Mouse (Mus musculus) bone marrow, adult 2 months (tissue): ENCODE results near the gene Nipsnap2. TPM values are rescaled to one million over a fixed set of nuclear protein-coding genes. Genes with fewer than 3 reads are reported as not detected.
"Not testable (repeated sequence)": the region's sequence is repeated elsewhere in the genome, so short reads cannot be mapped to it uniquely, and the experiment has no call there.

Source experiments
- H3K27ac ChIP-seq: fragments of 200-500 bp; 2 replicates; pipeline ENCODE4 v1.5.1; 2012; ENCODE audit warnings: low read depth, mild to moderate bottlenecking, control low read depth, inconsistent platforms, low read length; ENCODE audit not compliant: control insufficient read depth, poor library complexity, insufficient read depth
- H3K4me1 ChIP-seq: fragments of 200-500 bp; 2 replicates; pipeline ENCODE4 v1.6.1; 2011; ENCODE audit warnings: low read length; ENCODE audit not compliant: control insufficient read depth, insufficient read depth
- H3K4me3 ChIP-seq: fragments of 200-500 bp; replicated peaks from 2 replicates; pipeline ENCODE3; 2011; ENCODE audit warnings: mild to moderate bottlenecking, low read depth, low read length, control low read depth; ENCODE audit not compliant: control insufficient read depth
- CTCF ChIP-seq: fragments of 200-500 bp; IDR thresholded peaks from 2 replicates; pipeline ENCODE4 v1.5.1; 2011; ENCODE audit warnings: low read length, control low read depth; ENCODE audit not compliant: control insufficient read depth, insufficient read depth
- POLR2A ChIP-seq: fragments of 200-500 bp; IDR thresholded peaks from 2 replicates; pipeline ENCODE4 v1.6.1; 2011; ENCODE audit warnings: low read depth, mild to moderate bottlenecking, control low read depth, low read length, borderline replicate concordance; ENCODE audit not compliant: control insufficient read depth
- WGBS: fragments of 180-500 bp; shearing (Covaris S2); methylation state at CpG from one replicate; pipeline ENCODE4 v1.1.7; 2018; 5-methylcytosine and 5-hydroxymethylcytosine counted together
- polyA plus RNA-seq: library from polyadenylated mRNA; stranded (reverse); fragments of >200 nt; gene quantifications from 2 replicates; pipeline ENCODE4 v1.2.4, GENCODE M21; 2011; ENCODE audit warnings: low replicate concordance; ENCODE audit not compliant: missing spikeins, insufficient read depth, insufficient read length

Gene Nipsnap2
- polyA plus RNA-seq, 1 experiment, result 24.9 TPM

- Histone ChIP-seq H3K4me1 (no peaks in the 10 kb centered on the region; the same call in 1 of the 2 replicates), H3K27ac (peak within 1 kb of the TSS; percentile 98), H3K4me3 (peak within 1 kb of the TSS; percentile 95)
- TF ChIP-seq POLR2A, result peak; percentile 49; the same call in 1 of the 2 replicates
- TF ChIP-seq CTCF, result no peak
- WGBS, result under 1% methylated on average over 73 of the region's 73 CpGs
Observed at GRCm38 (mm10) chr5:129786818-129787790, 62.2 kb downstream of the Nipsnap2 start, which contains the start of gene Psph. Psph (minus strand) TSS chr5:129787449.

DNA sequence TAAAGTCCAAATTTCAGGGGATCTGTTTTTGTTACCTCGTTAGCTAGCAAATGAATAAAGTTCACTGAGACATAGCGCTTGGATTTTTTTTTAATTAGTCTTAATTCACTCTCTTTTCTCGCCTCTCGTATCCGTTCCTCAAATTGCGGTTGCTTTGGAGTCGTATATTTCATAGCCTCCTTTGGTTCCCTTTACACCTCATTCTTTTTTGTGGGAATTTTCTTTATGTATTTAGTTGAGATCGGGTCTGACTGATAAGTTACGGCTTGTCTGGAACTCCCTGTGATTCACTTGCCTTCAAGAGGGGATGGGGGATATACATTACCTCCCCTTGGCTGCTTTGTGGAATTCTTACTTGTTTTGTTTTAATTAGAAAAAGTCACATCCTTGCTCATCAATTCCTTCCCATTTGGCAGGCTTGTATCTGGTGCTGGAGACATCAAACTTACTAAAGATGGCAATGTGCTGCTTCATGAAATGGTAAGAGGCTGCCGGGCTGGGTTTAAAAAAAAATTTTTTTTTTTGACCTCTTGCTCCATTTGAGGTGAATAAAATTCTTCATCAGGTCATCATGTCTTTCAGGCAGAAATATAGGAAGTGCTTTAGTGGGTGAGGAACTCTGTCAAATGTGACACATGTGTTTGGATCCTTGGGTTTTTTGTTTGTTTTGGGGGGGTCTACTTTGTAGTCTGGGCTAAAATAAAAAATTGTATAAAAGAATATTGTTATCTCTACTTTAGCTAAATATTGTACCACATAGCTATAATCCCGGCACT, 63.1 kb downstream of the Nipsnap2 start:
- WGBS, result 8% methylated on average over 11 of the region's 11 CpGs
- H3K27ac ChIP-seq, result peak overlapping the region; percentile 98
- H3K4me3 ChIP-seq, result peak overlapping the region; percentile 95
- no peaks in the 10 kb centered on the region; the same call in 1 of the 2 replicates for H3K4me1 ChIP-seq
- TF ChIP-seq CTCF, result no peak
- no peak for TF ChIP-seq POLR2A

- not testable (repeated sequence) for H3K4me3 ChIP-seq, H3K4me1 ChIP-seq, H3K27ac ChIP-seq
- 93% methylated on average over 8 of the region's 8 CpGs for WGBS
Observed at GRCm38 (mm10) chr5:129790591-129790990, 65.7 kb downstream of the Nipsnap2 start.

Other genes with a start within 250 kb of the Nipsnap2 start
- 61.2 and 111 TPM in 2 replicates for gene Sfswap, start 223.8 kb upstream of the Nipsnap2 start, polyA plus RNA-seq
- gene Mmp17, start 140.9 kb upstream of the Nipsnap2 start, polyA plus RNA-seq, result 0.20 TPM in 1 of 2 replicates, not detected in the other
- gene Zfp11, start 55.0 kb upstream of the Nipsnap2 start, polyA plus RNA-seq, result 1.5 TPM in 1 of 2 replicates, not detected in the other
- not detected in 2 replicates for gene Sept14, start 16.6 kb upstream of the Nipsnap2 start, polyA plus RNA-seq
- gene Mrps17, start 9.6 kb upstream of the Nipsnap2 start, polyA plus RNA-seq, result 46.9 and 47.0 TPM in 2 replicates
- gene Psph, start 62.4 kb downstream of the Nipsnap2 start, polyA plus RNA-seq, result 4.3 and 11.1 TPM in 2 replicates
- gene Sumf2, start 121.9 kb downstream of the Nipsnap2 start, polyA plus RNA-seq, result 7.7 and 16.3 TPM in 2 replicates
- 657 and 717 TPM in 2 replicates for gene Chchd2, start 162.4 kb downstream of the Nipsnap2 start, polyA plus RNA-seq
- gene Zbed5, start 170.7 kb downstream of the Nipsnap2 start, polyA plus RNA-seq, result 1.5 TPM in 1 of 2 replicates, not detected in the other
- gene Phkg1, start 173.5 kb downstream of the Nipsnap2 start, polyA plus RNA-seq, result 6.4 TPM in 1 of 2 replicates, not detected in the other
- not detected in 2 replicates for gene Nupr1l, start 183.5 kb downstream of the Nipsnap2 start, polyA plus RNA-seq
- 14.4 and 15.2 TPM in 2 replicates for gene Vkorc1l1, start 216.9 kb downstream of the Nipsnap2 start, polyA plus RNA-seq